Mouse (Mus musculus) adrenal gland, postnatal 14 days (tissue): ENCODE measurements around the gene Gm10643. TPM values are rescaled to one million over a fixed set of nuclear protein-coding genes. Genes with fewer than 3 reads are reported as not detected.

Experiments used
- DNase-seq: peaks from one replicate; pipeline ENCODE4 v3.0.0; 2021; ENCODE audit warnings: mixed read lengths
- total RNA-seq: library from RNA; stranded (reverse); gene quantifications from 2 replicates; pipeline ENCODE4 v1.2.3, GENCODE M21; 2021

Gm10643 gene
- total RNA-seq, 1 experiment from 2014 or later, result 3.0 TPM

DNA sequence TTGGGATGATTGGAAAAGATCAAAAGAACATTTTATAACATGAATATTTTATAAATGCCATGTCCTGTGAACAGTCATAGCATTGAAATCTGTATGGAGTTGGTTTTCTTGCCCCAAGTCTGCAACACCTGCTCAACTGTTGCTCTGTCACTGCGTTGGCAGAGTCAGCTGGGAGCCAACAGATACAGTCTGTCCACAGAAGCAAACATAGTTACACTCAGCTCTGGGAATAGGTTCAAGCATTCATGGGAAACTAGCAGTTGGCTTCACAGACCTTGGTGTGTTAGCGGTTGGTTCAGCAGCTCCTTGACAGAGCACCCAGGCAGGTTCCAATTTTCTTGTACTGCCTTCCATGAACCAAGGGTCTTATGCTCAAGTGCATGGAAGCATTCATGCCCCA is 5.7 kb upstream of the Gm10643 start:
- no peak for DNase-seq

DNA sequence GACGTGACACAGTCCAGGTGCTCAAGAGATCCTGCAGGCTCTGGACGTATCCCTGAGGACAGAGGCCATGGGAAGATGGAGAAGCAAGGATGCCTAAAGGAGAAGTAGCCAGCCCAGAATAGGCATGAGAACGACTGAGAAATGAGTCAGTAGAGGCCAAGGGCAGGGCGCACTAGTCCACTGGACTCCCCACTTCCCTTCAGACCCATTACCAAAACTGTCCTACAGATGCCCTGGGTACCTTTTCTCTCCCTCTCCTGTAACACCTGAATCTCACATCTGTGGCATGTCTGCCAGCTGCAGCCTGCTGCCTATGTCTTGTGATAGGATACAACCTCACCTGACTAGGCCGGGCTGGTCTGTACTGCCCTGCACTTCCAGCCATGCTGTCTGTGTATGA is 5.3 kb upstream of the Gm10643 start:
- DNase-seq, result no peak

DNA sequence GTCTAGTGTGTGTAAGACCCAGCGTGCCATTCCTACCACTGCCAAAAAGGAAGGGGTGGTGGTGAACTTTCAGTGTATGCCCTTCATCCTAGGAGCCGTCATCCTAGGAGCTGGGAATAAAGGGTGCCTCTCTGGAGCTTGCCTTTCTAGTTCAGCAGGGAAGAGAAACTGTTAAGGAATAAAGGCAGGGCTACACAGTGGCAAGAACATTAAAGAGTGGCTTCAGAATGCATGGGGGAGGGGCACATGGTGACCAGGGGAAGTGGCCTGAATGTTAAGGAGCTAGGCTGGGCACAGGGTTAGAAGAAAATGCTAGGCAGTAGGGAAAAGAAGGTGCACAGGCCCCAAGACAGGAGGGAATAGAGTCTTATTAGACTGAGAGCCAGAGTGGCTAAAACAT is 4.8 kb upstream of the Gm10643 start:
- no peak for DNase-seq

DNA sequence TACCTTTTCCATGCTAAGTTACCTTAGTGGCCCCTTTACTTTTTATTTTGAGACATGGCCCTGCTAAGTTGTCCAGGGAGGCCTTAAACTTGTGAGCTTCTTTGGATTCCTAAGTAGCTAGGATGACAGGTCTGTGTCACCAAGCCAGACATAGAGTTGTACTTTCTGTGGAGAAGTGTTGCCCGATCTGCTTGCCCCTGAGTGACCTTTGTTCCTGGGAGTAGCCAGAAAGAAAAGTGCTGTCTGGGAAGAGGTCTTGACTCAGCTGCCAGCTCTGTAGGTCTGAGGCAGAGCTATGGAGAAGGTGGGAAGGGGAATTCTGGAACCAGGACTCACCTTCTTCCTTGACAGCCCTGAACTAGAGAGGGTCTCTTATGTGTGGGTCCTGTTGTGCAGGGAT is 4.2 kb upstream of the Gm10643 start:
- DNase-seq, result no peak

DNA sequence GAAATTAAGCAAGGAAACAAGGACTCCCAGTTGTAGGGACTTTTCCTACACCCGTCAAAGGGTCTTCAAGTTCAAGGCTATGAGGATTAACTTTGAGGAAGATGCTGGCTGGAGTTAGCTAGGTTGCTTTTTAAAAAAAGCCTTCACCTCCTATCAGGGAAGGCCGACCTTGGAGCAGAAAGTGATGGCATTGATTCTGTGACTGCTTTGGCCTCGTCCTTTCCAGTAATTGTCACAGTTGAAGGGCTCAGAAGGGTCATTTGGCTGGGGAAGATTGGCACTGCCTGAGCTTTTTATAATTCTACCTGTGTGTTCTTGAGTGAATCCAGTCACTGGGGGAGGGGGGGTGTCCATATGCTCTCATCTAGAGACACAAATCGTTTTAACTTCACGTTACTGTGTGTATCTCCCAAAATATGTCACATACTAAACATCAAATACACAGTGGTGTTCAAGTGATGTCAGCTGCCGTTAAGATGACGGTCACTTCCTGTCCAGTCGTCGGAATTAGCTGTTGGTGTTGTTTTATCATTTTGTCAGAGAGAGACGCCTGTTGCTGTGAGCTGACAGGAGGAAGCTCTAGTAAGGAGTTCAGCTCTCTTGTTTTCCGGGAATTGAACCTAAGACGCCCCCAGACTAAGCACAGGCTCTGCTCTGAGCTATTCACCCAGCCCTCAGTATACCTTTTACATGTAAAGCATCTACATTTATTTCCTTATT is 3.5 kb upstream of the Gm10643 start:
- DNase-seq, result peak; percentile 48

DNA sequence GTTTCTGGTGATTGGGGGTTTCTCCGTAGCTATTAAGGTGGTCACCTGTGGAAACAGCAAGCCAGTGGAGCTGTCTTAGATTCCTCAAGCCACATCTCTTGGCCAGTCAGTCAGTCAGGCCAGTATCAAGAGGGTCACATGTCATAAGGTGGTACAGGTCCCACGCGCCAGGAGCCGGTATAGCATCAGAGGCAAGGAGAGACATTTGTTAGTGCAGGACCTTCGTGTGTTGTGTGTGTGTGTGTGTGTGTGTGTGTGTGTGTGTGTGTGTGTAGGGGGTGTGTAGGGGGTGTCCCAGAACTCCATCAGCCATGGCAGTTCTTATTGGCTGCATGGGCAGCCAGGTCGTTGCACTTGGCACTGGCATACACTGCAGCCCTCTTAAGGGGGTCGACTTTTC is 3.0 kb upstream of the Gm10643 start:
- DNase-seq, result no peak

DNA sequence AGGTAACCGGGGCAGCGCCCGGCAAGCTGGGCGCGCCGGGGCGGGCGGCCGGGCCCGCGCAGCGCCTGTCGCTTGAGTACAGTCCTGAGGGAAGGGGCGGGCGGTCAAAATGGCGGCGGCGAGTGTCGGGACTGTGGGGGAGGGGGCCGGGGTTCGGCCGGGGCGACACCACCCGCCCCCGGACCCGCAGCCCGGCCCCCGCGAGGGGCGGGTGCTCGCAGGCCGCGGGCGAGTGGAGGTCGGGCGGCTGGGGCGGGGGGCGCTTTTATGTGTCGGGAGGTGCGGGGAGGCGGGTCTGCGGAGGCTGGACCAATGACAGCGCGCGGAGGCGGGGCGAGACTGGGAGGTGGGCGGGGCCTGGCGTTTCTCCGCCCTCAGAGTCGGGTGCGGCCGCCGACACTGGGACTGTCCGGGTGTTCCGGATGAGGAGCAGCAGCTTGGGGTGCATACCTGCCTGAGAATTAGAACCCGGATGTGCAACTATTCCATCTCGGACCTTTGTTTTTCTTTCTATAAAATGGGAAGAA is 2.2 kb upstream of the Gm10643 start:
- peak; percentile 98 for DNase-seq

DNA sequence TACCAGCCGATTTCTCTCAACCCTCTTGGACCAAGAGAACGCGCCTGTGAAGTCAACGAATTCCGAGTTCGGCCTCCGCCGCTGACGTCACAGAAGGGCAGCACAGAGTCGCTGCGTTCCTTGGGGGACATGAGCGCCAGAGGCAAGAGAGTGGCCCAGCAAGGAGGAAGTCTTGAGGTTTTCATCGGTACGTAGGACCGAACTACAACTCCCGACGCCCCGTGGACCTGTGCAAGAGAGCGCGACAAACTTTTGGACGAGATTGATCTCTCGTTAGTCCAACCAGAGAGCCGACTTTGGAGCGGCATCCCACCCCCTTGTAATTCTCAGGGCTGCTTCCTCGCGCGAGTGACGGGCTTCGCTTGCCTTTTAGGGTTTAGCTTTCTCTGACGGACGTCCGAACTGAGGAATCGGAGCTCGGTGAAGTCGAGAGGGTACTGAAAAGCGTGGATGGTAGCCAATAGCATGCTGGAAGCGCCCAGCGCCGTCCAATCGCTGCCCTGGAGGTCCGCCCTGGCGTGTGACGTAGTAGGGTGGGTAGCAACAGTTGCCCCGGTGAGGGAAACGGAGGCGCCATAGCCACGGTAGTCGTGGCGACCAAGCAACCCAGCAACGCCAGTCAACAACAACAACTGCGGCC is 1.5 kb upstream of the Gm10643 start, which contains the start of gene Rfx1:
Gene Rfx1, plus strand, starts transcription at position 544 of the 640 bp plus-strand sequence.
- DNase-seq, result peak; percentile 99

DNA sequence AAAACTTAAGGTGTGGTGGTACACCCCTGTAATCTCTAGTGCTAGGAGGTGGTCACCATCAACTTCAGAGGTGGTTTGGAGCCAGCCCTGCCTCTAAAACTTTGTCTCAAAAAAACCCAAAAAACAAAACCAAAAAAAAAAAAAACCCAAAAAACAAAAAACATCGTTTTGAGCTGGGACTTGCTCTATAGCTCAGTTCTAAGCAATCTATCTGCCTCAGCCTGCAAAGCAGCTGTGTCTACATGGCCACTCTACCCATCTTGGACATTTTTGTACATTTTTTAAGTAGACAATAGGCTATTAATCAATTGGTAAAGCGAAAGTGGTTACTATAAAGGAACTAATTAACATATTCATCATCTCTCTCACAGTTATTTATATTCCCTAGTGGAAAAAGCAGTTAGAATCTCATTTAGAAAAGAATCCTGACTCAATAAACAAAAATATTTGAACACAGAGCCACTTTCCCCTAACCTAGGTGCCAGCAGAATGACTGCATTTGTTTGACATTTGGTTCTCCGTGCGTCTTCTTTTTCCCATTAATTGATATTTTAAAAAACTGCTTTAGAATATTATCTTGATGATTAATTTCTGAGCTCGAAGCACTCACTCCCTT is 628 bp upstream of the Gm10643 start:
- DNase-seq, result no peak

DNA sequence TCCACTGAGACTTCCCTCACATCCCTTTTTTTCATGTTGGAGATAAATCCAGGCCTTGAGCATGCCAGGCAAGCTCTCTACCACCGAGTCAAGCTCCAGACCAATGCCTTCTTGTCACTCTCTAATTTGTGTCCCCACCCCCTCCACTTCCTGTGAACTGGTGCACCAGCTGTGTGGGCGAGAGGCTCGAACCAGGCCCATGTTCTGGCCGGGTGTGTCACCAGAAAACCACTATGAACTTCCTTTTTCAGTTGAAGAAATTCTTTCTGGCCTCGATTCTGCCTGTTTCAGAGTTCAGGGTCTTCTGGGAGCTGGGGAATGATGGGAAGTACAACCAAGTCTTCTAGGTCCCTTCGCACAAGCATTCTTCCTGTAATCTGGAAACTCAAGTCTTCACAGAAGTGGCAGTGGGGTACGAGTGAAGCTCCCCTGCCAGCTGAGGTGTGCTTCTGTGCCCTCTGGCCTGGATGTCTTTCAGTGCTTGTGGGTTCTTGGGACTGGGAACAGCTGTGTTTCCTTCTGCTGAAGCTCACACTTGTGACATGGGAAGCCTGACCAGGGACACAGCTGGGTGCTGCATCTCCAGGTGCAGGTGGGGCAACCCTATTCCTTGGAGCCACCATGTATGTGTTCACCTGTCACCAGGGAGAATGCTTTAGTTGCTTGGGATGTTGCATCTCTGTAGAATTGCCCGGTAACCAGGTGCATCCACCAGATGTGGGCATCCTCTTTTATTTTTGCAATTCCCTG is 901 bp downstream of the Gm10643 start:
- DNase-seq, result peak; percentile 41

DNA sequence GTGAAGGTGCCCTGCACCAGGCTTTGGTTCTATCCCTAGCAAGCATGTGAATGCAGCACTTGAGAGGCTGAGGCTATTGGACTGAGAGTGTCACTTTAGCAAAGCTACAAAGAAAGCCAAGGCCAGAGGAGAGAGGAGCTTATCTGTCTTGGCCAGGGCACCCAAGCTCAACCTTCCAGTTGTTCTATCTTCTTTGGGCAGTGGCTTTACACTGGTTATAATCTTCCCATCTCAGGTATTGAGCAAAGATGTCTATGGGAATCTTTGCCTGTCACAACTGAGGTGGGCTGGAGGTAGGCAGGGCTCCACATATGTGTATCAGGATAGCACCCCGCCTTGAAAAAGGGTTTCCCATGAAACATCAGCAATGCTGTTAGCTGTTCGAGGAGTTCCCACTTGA is 4.7 kb downstream of the Gm10643 start:
- no peak for DNase-seq

DNA sequence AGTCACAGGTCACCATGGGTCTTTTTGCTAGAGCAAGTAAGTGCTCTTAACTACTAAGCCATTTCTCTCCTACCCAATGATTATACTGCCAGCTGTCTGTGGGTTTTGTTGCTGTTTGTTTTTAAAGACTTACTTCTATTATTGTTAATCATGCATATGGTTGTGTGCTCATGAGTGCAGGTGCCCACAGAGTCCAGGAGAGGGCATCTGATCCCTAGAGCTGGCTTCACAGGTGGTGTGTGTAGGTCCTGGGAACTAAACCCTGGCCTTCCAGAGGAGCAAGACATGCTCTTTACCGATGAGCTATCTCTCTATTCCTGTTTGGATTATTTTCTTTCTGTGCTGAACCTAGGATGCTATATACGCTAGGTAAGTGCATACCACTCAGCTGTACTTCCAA is 5.7 kb downstream of the Gm10643 start:
- no peak for DNase-seq

DNA sequence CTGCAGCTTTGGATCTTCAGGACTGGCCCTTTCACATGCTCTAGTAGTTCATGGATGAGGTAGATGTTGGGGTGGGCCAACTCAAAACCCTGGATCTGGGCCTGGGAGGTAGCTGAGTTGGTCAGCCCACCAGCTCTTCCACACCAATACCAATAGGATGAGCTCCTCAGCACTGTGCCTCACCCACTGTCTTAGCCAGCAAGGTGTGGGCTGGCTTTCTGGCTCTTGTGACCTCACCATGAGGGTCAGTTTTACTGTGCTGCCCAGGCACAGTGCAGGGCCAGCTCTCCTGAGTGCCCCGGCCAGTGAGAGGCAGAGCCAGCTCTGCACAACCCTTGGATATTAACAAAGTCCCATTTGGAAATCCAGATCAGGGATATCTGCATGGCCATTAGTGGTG is 7.1 kb downstream of the Gm10643 start:
- no peak for DNase-seq

DNA sequence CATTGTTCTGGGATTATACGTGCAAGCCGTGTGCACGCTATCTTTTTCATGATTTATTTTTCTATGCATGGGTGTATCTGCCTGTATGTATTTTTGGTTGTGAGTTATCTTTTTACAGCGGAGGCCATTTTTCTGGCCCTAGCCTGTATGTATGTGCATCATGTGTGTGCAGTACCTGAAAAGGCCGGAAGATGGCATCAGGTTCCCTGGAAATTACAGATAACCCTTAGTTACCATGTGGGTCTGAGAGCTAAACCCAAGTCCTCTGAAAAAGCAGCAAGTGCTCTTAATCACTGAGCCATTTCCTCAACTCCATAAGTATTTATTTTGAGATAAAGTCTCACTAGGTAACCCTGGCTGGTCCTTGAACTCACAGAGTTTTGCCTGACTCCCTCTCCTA is 11.7 kb downstream of the Gm10643 start:
- DNase-seq, result no peak

DNA sequence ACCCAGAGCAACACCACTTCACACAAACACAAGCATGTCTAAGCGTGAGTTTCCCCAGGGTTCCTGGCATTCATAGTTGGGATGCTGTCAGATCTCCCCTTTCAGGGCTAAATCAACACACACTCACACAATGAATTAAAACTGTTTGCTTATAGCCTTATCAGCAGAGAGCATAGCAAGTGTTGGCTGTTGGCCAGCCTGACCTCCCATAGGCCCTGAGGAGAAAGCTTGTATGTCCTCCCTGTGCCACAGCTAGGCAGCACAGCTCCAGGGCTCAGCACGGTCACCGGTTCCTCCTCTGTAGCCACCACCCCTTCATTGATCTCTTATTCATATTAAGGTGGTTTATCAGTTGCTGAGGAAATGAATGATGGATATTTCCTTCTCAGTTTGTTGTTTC is 12.2 kb downstream of the Gm10643 start:
- no peak for DNase-seq

DNA sequence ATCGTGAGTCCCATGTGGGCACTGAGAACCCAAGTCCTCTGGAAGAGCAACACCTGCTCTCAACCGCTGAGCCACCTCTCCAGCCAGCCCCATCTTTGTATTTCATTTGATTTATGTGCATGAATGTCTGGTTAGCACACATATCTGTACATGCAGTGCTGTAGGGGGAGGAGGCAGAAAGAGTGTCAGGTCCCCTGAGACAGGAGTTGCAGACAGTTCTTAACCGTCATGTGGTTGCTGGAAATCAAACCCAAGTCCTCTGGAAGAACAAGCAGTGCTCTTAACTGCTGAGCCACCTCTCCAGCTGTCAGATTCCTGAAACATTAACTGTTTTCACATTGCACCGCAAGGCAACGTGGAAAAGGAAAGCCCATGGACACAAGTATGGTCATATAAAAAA is 16.8 kb downstream of the Gm10643 start:
- no peak for DNase-seq

DNA sequence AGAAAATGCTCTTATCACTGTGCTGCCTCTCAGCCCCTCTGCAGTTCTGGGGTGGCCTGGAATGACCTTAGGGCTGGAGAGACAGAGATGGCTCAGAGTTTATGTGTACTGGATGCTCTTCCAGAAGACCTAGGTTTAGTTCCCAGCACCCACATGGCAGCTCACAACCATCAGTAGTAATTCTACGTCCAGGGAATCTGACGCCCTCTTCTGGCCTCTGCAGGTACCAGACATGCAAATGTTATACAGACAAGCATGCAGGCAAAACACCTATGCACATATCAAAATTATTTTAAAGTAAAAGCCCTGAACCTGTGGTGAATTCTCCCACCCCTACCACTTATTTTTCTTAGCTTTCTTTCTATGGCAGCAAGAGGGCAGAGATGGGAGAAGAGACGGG is 18.4 kb downstream of the Gm10643 start:
- no peak for DNase-seq

DNA sequence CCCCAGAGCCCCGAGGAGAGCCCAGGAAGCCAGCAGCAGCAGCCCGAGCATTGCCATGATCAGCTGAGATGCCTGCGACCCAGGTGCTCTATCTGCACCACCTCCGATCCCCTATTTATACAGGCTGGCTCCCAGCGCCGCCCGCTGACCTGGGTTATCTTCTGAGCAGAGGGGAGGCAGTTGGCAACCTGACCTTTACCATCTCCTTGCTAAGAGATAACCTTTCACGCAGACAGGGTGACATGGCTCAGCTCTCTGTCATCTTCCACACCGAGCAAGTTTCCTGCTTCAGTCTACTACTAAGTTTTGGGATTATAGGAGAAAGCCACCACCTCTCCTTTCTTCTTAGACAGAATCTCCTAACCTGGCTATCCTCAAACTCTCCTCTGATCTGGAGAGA is 20.0 kb downstream of the Gm10643 start, which contains the start of gene Rln3:
Gene Rln3, minus strand, starts transcription at position 101 of the 400 bp plus-strand sequence.
- DNase-seq, result no peak

DNA sequence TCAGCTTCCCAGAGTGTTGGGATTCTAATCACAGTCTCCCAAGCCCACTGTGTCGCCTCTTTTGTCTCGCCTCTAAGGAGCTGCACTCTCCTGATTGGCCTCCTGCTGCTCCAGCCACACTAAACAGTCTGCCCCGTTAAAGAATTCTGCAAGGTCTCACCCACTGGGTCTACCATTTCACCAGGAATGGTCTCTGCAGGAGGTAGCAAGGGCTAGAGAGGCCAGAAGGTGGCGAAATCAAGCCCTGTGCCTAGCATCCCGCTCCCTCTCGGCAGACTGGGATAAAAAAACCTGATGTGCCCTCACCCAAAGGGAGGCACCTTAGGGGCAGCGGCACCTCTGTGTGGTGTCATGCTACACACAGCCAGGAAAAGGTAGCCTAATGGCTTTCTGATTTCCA is 20.8 kb downstream of the Gm10643 start:
- no peak for DNase-seq

DNA sequence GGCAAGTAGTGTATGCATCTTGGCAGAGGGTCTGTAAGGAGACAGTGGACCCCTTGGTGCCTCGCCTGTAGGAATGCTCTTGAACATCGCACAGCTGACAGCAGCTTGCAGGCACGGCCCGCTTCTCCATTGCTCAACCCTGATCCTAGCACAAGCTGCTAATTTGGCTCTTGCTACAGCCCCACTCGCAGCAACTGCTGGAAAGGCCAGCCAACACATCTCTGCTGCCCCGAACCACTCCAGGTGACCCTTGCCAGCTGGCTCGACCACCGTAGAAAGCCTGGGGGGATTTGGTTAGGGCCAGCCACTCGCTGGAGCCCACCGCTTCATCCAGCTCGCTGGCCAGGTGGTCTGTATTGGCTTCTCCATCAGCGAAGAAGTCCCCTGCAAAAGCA is 22.0 kb downstream of the Gm10643 start:
- DNase-seq, result no peak

DNA sequence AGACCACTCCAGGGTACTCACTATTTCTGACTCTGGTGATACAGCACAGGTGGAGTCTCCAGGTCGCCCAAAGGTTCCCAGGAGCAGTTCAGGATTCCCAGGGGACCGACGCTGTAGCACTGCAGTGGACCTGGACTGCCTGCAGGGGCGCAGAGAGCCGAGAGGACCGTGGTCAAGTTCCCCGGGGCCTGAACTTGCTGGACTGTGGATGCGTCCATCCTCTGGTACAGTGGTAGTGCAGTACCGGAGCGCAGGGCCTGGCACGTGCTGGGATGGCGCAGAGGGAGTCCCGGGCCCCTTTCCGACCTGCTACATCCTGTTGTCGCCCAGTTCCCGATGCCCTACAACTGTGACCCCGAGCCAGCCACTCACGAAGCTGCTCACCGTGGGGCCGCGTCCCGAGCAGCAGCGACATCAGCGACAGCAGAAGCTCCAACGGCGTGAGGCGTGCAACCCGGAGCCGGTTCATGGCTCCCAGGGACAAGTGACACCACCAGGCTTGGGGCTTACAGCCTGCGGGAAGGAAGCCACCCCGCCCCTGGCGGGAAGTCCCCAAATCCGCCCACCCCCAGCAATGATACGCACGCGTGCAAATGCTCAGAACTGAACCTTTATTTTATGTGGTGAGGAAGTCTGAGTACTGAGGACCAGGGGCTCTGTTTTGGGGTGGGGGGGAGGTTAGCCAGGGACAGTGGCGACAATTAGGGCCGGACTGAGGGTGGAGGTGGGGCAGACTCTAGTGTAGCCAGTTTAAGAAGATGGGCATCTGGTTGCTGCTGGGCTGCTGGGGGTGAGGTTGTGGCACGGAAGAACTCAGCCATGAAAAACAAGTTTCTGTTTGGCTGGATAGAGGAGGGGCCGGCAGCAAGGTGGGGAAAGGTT is 22.6 kb downstream of the Gm10643 start, which contains the start of gene Il27ra:
Gene Il27ra, minus strand, starts transcription at position 524 of the 882 bp plus-strand sequence.
- peak; percentile 86 for DNase-seq
